Mouse (Mus musculus) hindbrain, postnatal 0 days (tissue): ENCODE measurements around the gene Fam19a2. TPM values are rescaled to one million over a fixed set of nuclear protein-coding genes. Genes with fewer than 3 reads are reported as not detected.

Source experiments
- ATAC-seq: fragments of 200-750 bp; cut with Nextera tagmentation; 2 replicates; pipeline ENCODE4 v1.8.0; 2017; ENCODE audit warnings: mild to moderate bottlenecking, moderate TSS enrichment, moderate library complexity
- DNase-seq: peaks from one replicate; pipeline ENCODE4 v3.0.0-alpha.2; 2015; ENCODE audit warnings: low spot score
- H3K27ac ChIP-seq: fragments of 300-500 bp; sonication (generic); 2 replicates; pipeline ENCODE4 v1.5.1; 2014; ENCODE audit warnings: mild to moderate bottlenecking
- H3K27me3 ChIP-seq: fragments of 300-500 bp; sonication (generic); 2 replicates; pipeline ENCODE4 v1.6.1; 2014; ENCODE audit warnings: low read length, mixed read lengths; ENCODE audit not compliant: insufficient read depth
- H3K36me3 ChIP-seq: fragments of 300-500 bp; sonication (generic); 2 replicates; pipeline ENCODE4 v1.6.1; 2014; ENCODE audit warnings: low read length, mixed read lengths; ENCODE audit not compliant: insufficient read depth
- H3K4me1 ChIP-seq: fragments of 300-500 bp; sonication (generic); 2 replicates; pipeline ENCODE4 v1.6.1; 2014; ENCODE audit warnings: antibody characterized with exemption, low read length, mixed read lengths; ENCODE audit not compliant: insufficient read depth
- H3K4me2 ChIP-seq: fragments of 300-500 bp; sonication (generic); 2 replicates; pipeline ENCODE4 v1.6.1; 2014; ENCODE audit warnings: low read depth, mild to moderate bottlenecking, low read length, moderate library complexity, mixed read lengths
- H3K4me3 ChIP-seq: fragments of 300-500 bp; sonication (generic); 2 replicates; pipeline ENCODE4 v1.5.1; 2014; ENCODE audit warnings: low read length
- H3K9ac ChIP-seq: fragments of 300-500 bp; sonication (generic); replicated peaks from 2 replicates; pipeline ENCODE4 v1.6.1; 2014; ENCODE audit warnings: mild to moderate bottlenecking, low read length, moderate library complexity, mixed read lengths
- H3K9me3 ChIP-seq: fragments of 300-500 bp; sonication (generic); 2 replicates; pipeline ENCODE4 v1.6.1; 2016; ENCODE audit warnings: low read length, mixed read lengths
- CTCF ChIP-seq: IDR thresholded peaks from 2 replicates; pipeline ENCODE4 v1.5.1; 2016; ENCODE audit warnings: antibody characterized with exemption, control low read depth, low read depth
- WGBS: fragments of 180-500 bp; shearing (Covaris S2); extraction: QIAGEN DNeasy Blood & Tissue Kit; methylation state at CpG from one replicate; pipeline ENCODE4 v1.1.7; 2014; 5-methylcytosine and 5-hydroxymethylcytosine counted together
- polyA plus RNA-seq: library from polyadenylated mRNA; unstranded; fragments of >200 nt; fragmentation: Nextera tagmentation; extraction: Ambion mirVana; gene quantifications from 2 replicates; pipeline ENCODE4 v1.2.1, GENCODE M21; 2015
- total RNA-seq: library from RNA; depleted of rRNA; stranded (reverse); fragments of >200 nt; gene quantifications from 2 replicates; pipeline ENCODE4 v1.2.3, GENCODE M21; 2014

Gene Fam19a2
- total and polyA plus RNA-seq, 2 experiments from 2014 or later, result 48.9 to 90.5 TPM

GRCm38 (mm10) chr10:123264461-123265191 lies 830 bp downstream of the Fam19a2 start:
- Histone ChIP-seq H3K9me3 (no peaks in the 10 kb centered on the region), H3K27me3 (no peaks in the 10 kb centered on the region), H3K4me3 (peak overlapping the region; percentile 53), H3K4me2 (peak overlapping the region; percentile 84), H3K27ac (peak overlapping the region; percentile 65), H3K4me1 (no peaks in the 10 kb centered on the region), H3K36me3 (no peaks in the 10 kb centered on the region), H3K9ac (peak overlapping the region; percentile 55)
- DNase-seq, result peak; percentile 73
- under 1% methylated on average over 82 of the region's 84 CpGs for WGBS
- peak; percentile 57 for ATAC-seq
- TF ChIP-seq CTCF, result no peak

GRCm38 (mm10) chr10:123265241-123265790 lies 1.5 kb downstream of the Fam19a2 start:
- Histone ChIP-seq H3K4me1 (no peaks in the 10 kb centered on the region), H3K4me3 (peak overlapping the region; percentile 53), H3K9ac (peak overlapping the region; percentile 55), H3K4me2 (peak overlapping the region; percentile 84), H3K36me3 (no peaks in the 10 kb centered on the region), H3K9me3 (no peaks in the 10 kb centered on the region), H3K27ac (peak overlapping the region; percentile 65; the same call in 1 of the 2 replicates), H3K27me3 (no peaks in the 10 kb centered on the region)
- TF ChIP-seq CTCF, result no peak
- DNase-seq, result peak; percentile 31
- WGBS, result under 1% methylated on average over 47 of the region's 50 CpGs
- peak; percentile 62 for ATAC-seq

GRCm38 (mm10) chr10:123268568-123268967 lies 4.8 kb downstream of the Fam19a2 start:
- 69% methylated on average over 10 of the region's 10 CpGs for WGBS
- Histone ChIP-seq H3K36me3 (no peaks in the 10 kb centered on the region), H3K27ac (no peak overlapping the region), H3K9me3 (no peaks in the 10 kb centered on the region), H3K4me2 (peak overlapping the region; percentile 84), H3K9ac (no peak overlapping the region), H3K27me3 (no peaks in the 10 kb centered on the region), H3K4me3 (no peak overlapping the region), H3K4me1 (no peaks in the 10 kb centered on the region)
- no peak for TF ChIP-seq CTCF
- ATAC-seq, result no peak
- no peak for DNase-seq

- Histone ChIP-seq H3K27ac (no peak overlapping the region), H3K4me1 (no peaks in the 10 kb centered on the region), H3K9me3 (no peaks in the 10 kb centered on the region), H3K27me3 (no peaks in the 10 kb centered on the region), H3K4me2 (no peak overlapping the region), H3K36me3 (no peaks in the 10 kb centered on the region), H3K4me3 (no peak overlapping the region), H3K9ac (no peak overlapping the region)
- DNase-seq (no peak), ATAC-seq (no peak)
- WGBS, result 71% methylated on average over 11 of the region's 11 CpGs
- TF ChIP-seq CTCF, result no peak
Observed at GRCm38 (mm10) chr10:123274554-123274953, 10.8 kb downstream of the Fam19a2 start.

GRCm38 (mm10) chr10:123307300-123307699 lies 43.5 kb downstream of the Fam19a2 start:
- DNase-seq (no peak), ATAC-seq (no peak)
- no peak overlapping the region for H3K4me3 ChIP-seq
- no peak overlapping the region for H3K27ac ChIP-seq
- H3K36me3 ChIP-seq, result no peaks in the 10 kb centered on the region
- no peaks in the 10 kb centered on the region for H3K27me3 ChIP-seq
- no peak overlapping the region for H3K4me2 ChIP-seq
- no peaks in the 10 kb centered on the region for H3K4me1 ChIP-seq
- no peak overlapping the region for H3K9ac ChIP-seq
- no peak for TF ChIP-seq CTCF
- H3K9me3 ChIP-seq, result no peaks in the 10 kb centered on the region

GRCm38 (mm10) chr10:123326271-123326670 lies 62.5 kb downstream of the Fam19a2 start:
- no peak for ATAC-seq
- WGBS, result 77% methylated on average over 3 of the region's 3 CpGs

GRCm38 (mm10) chr10:123341280-123341679 lies 77.5 kb downstream of the Fam19a2 start:
- no peak overlapping the region for H3K4me3 ChIP-seq
- H3K4me1 ChIP-seq, result no peaks in the 10 kb centered on the region
- no peak for ATAC-seq
- H3K36me3 ChIP-seq, result no peaks in the 10 kb centered on the region
- no peak for DNase-seq
- H3K4me2 ChIP-seq, result no peak overlapping the region
- WGBS, result 77% methylated on average over 5 of the region's 5 CpGs
- no peak for TF ChIP-seq CTCF
- no peak overlapping the region for H3K27ac ChIP-seq
- no peak overlapping the region for H3K9ac ChIP-seq
- no peaks in the 10 kb centered on the region for H3K9me3 ChIP-seq
- H3K27me3 ChIP-seq, result no peaks in the 10 kb centered on the region

More at GRCm38 (mm10) chr10:123326271-123326670, 62.5 kb downstream of the Fam19a2 start:
- no peak for DNase-seq
- TF ChIP-seq CTCF, result no peak
- Histone ChIP-seq H3K4me2 (no peak overlapping the region), H3K9me3 (no peaks in the 10 kb centered on the region), H3K27me3 (no peaks in the 10 kb centered on the region), H3K36me3 (no peaks in the 10 kb centered on the region), H3K4me3 (no peak overlapping the region), H3K27ac (no peak overlapping the region), H3K4me1 (no peaks in the 10 kb centered on the region), H3K9ac (no peak overlapping the region)
